Mouse (Mus musculus) liver, embryonic 12.5 days (tissue): ENCODE measurements around the gene Elac2. TPM values are rescaled to one million over a fixed set of nuclear protein-coding genes. Genes with fewer than 3 reads are reported as not detected.

Experiments used
- ATAC-seq: fragments of 200-750 bp; cut with Nextera tagmentation; 2 replicates; pipeline ENCODE4 v1.8.0; 2017; ENCODE audit warnings: moderate number of reproducible peaks, mild to moderate bottlenecking, moderate library complexity
- H3K27ac ChIP-seq: fragments of 300-500 bp; sonication (generic); 2 replicates; pipeline ENCODE4 v1.5.1; 2016; ENCODE audit warnings: mild to moderate bottlenecking
- H3K27me3 ChIP-seq: fragments of 300-500 bp; sonication (generic); replicated peaks from 2 replicates; pipeline ENCODE4 v1.6.1; 2016; ENCODE audit warnings: mild to moderate bottlenecking, moderate library complexity
- H3K36me3 ChIP-seq: fragments of 300-500 bp; sonication (generic); 2 replicates; pipeline ENCODE4 v1.6.1; 2016; ENCODE audit warnings: mild to moderate bottlenecking, moderate library complexity
- H3K4me1 ChIP-seq: fragments of 300-500 bp; sonication (generic); 2 replicates; pipeline ENCODE4 v1.6.1; 2016
- H3K4me2 ChIP-seq: fragments of 300-500 bp; sonication (generic); 2 replicates; pipeline ENCODE4 v1.6.1; 2016; ENCODE audit warnings: mild to moderate bottlenecking, moderate library complexity
- H3K4me3 ChIP-seq: fragments of 300-500 bp; sonication (generic); 2 replicates; pipeline ENCODE4 v1.5.1; 2016; ENCODE audit warnings: mild to moderate bottlenecking, moderate library complexity
- H3K9ac ChIP-seq: fragments of 300-500 bp; sonication (generic); 2 replicates; pipeline ENCODE4 v1.6.1; 2016; ENCODE audit warnings: mild to moderate bottlenecking, moderate library complexity
- H3K9me3 ChIP-seq: fragments of 300-500 bp; sonication (generic); replicated peaks from 2 replicates; pipeline ENCODE4 v1.6.1; 2016; ENCODE audit warnings: mild to moderate bottlenecking, moderate library complexity
- WGBS: fragments of 180-500 bp; shearing (Covaris S2); methylation state at CpG from one replicate; pipeline ENCODE4 v1.1.7; 2016; ENCODE audit not compliant: insufficient replicate concordance; 5-methylcytosine and 5-hydroxymethylcytosine counted together
- polyA plus RNA-seq: library from polyadenylated mRNA; unstranded; fragments of >200 nt; fragmentation: Nextera tagmentation; extraction: Ambion mirVana; gene quantifications from 2 replicates; pipeline ENCODE4 v1.2.1, GENCODE M21; 2016

The Elac2 gene
- 34.9 and 37.9 TPM in 2 replicates for polyA plus RNA-seq

GRCm38 (mm10) chr11:64978720-64979488 lies at the start of gene Elac2:
Gene Elac2, plus strand, starts transcription at chr11:64979038.
- H3K9me3 ChIP-seq = no peaks in the 10 kb centered on the region
- H3K4me1 ChIP-seq = peaks cover 25% of the 10 kb centered on the region
- H3K27me3 ChIP-seq = peaks cover 19% of the 10 kb centered on the region
- peak within 1 kb of the TSS; percentile 98 for H3K4me3 ChIP-seq
- WGBS = 1% methylated on average over 65 of the region's 65 CpGs
- peak within 1 kb of the TSS; percentile 88 for H3K9ac ChIP-seq
- ATAC-seq = peak; percentile 99
- peak within 1 kb of the TSS; percentile 92 for H3K4me2 ChIP-seq
- H3K36me3 ChIP-seq = peaks cover 30% of the 10 kb centered on the region
- peak within 1 kb of the TSS; percentile 70 for H3K27ac ChIP-seq

- peak; percentile 65 for ATAC-seq
- Histone ChIP-seq H3K4me2 (0 out of 2 replicates have a peak overlapping the region, but pooled peaks have one; percentile 2), H3K27me3 (no peaks in the 10 kb centered on the region), H3K27ac (no peak overlapping the region; the same call in 1 of the 2 replicates), H3K9ac (no peak overlapping the region), H3K9me3 (no peaks in the 10 kb centered on the region), H3K36me3 (no peaks in the 10 kb centered on the region), H3K4me3 (no peak overlapping the region), H3K4me1 (peaks cover 59% of the 10 kb centered on the region)
- 71% methylated on average over 2 of the region's 2 CpGs for WGBS
Measured at GRCm38 (mm10) chr11:64929130-64929529, 49.7 kb upstream of the Elac2 start.

GRCm38 (mm10) chr11:64931060-64931770 lies 47.6 kb upstream of the Elac2 start:
- H3K27me3 ChIP-seq = no peaks in the 10 kb centered on the region
- 25% methylated on average over 11 of the region's 11 CpGs for WGBS
- H3K9me3 ChIP-seq = no peaks in the 10 kb centered on the region
- H3K4me2 ChIP-seq = peak overlapping the region; percentile 54
- ATAC-seq = peak; percentile 95
- H3K36me3 ChIP-seq = no peaks in the 10 kb centered on the region
- peak overlapping the region; percentile 60 for H3K9ac ChIP-seq
- peak overlapping the region; percentile 38 for H3K4me3 ChIP-seq
- peak overlapping the region; percentile 88 for H3K27ac ChIP-seq
- H3K4me1 ChIP-seq = peaks cover 43% of the 10 kb centered on the region

- H3K4me1 ChIP-seq = peaks cover 3% of the 10 kb centered on the region; the same call in 1 of the 2 replicates
- H3K27ac ChIP-seq = no peak overlapping the region
- no peaks in the 10 kb centered on the region for H3K9me3 ChIP-seq
- H3K4me3 ChIP-seq = no peak overlapping the region
- 66% methylated on average over 2 of the region's 2 CpGs for WGBS
- 0 out of 2 replicates have a peak, but pooled peaks cover 2% of the 10 kb centered on the region for H3K27me3 ChIP-seq
- ATAC-seq = no peak
- no peak overlapping the region for H3K9ac ChIP-seq
- no peak overlapping the region for H3K4me2 ChIP-seq
- H3K36me3 ChIP-seq = no peaks in the 10 kb centered on the region
Measured at GRCm38 (mm10) chr11:64937226-64937625, 41.6 kb upstream of the Elac2 start.

GRCm38 (mm10) chr11:64941193-64941592 lies 37.6 kb upstream of the Elac2 start:
- H3K9me3 ChIP-seq = no peaks in the 10 kb centered on the region
- H3K27ac ChIP-seq = no peak overlapping the region
- no peak overlapping the region for H3K4me2 ChIP-seq
- ATAC-seq = no peak
- no peaks in the 10 kb centered on the region for H3K4me1 ChIP-seq
- 81% methylated on average over 2 of the region's 2 CpGs for WGBS
- no peaks in the 10 kb centered on the region for H3K36me3 ChIP-seq
- no peak overlapping the region for H3K9ac ChIP-seq
- H3K4me3 ChIP-seq = no peak overlapping the region
- H3K27me3 ChIP-seq = 0 out of 2 replicates have a peak, but pooled peaks cover 3% of the 10 kb centered on the region

- Histone ChIP-seq H3K4me1 (peaks cover 12% of the 10 kb centered on the region), H3K36me3 (no peaks in the 10 kb centered on the region), H3K9ac (no peak overlapping the region), H3K27ac (no peak overlapping the region), H3K4me3 (no peak overlapping the region), H3K9me3 (no peaks in the 10 kb centered on the region), H3K27me3 (0 out of 2 replicates have a peak, but pooled peaks cover 4% of the 10 kb centered on the region), H3K4me2 (no peak overlapping the region)
- no peak for ATAC-seq
- WGBS = 70% methylated on average over 3 of the region's 3 CpGs
Measured at GRCm38 (mm10) chr11:64949782-64950181, 29.1 kb upstream of the Elac2 start.

GRCm38 (mm10) chr11:64956962-64957729 lies 21.7 kb upstream of the Elac2 start:
- Histone ChIP-seq H3K27me3 (peaks cover 52% of the 10 kb centered on the region), H3K36me3 (no peaks in the 10 kb centered on the region), H3K9me3 (no peaks in the 10 kb centered on the region), H3K27ac (no peak overlapping the region), H3K4me1 (peaks cover 24% of the 10 kb centered on the region), H3K4me2 (peak overlapping the region; percentile 19), H3K4me3 (no peak overlapping the region), H3K9ac (no peak overlapping the region)
- ATAC-seq = no peak
- WGBS = 38% methylated on average over 16 of the region's 16 CpGs

GRCm38 (mm10) chr11:64962629-64963028 lies 16.2 kb upstream of the Elac2 start:
- no peak overlapping the region for H3K4me3 ChIP-seq
- H3K27ac ChIP-seq = peak overlapping the region; percentile 46; the same call in 1 of the 2 replicates

GRCm38 (mm10) chr11:64968507-64968906 lies 10.3 kb upstream of the Elac2 start:
- Histone ChIP-seq H3K4me3 (no peak overlapping the region), H3K36me3 (no peaks in the 10 kb centered on the region), H3K9ac (no peak overlapping the region), H3K27ac (no peak overlapping the region), H3K4me2 (no peak overlapping the region), H3K27me3 (peaks cover 37% of the 10 kb centered on the region), H3K9me3 (no peaks in the 10 kb centered on the region), H3K4me1 (peaks cover 29% of the 10 kb centered on the region)
- ATAC-seq = peak; percentile 63
- 8% methylated on average over 3 of the region's 3 CpGs for WGBS

More at GRCm38 (mm10) chr11:64962629-64963028, 16.2 kb upstream of the Elac2 start:
- no peak overlapping the region for H3K9ac ChIP-seq
- no peaks in the 10 kb centered on the region for H3K36me3 ChIP-seq
- peaks cover 47% of the 10 kb centered on the region for H3K27me3 ChIP-seq
- peaks cover 33% of the 10 kb centered on the region for H3K4me1 ChIP-seq
- 0 out of 2 replicates have a peak overlapping the region, but pooled peaks have one; percentile 17 for H3K4me2 ChIP-seq
- peak; percentile 95 for ATAC-seq
- WGBS = 27% methylated on average over 2 of the region's 2 CpGs
- H3K9me3 ChIP-seq = no peaks in the 10 kb centered on the region

- no peaks in the 10 kb centered on the region for H3K36me3 ChIP-seq
- no peak overlapping the region for H3K9ac ChIP-seq
- no peak overlapping the region for H3K4me3 ChIP-seq
- H3K9me3 ChIP-seq = no peaks in the 10 kb centered on the region
- ATAC-seq = no peak
- H3K4me2 ChIP-seq = no peak overlapping the region
- peaks cover 25% of the 10 kb centered on the region for H3K4me1 ChIP-seq
- H3K27ac ChIP-seq = no peak overlapping the region
- peaks cover 38% of the 10 kb centered on the region for H3K27me3 ChIP-seq
- 58% methylated on average over 4 of the region's 4 CpGs for WGBS
Measured at GRCm38 (mm10) chr11:64968939-64969342, 9.9 kb upstream of the Elac2 start.

- H3K4me1 ChIP-seq = peaks cover 16% of the 10 kb centered on the region
- no peaks in the 10 kb centered on the region for H3K36me3 ChIP-seq
- no peak overlapping the region for H3K27ac ChIP-seq
- no peak for ATAC-seq
- H3K9ac ChIP-seq = no peak overlapping the region
- H3K9me3 ChIP-seq = no peaks in the 10 kb centered on the region
- whole genome bisulfite sequencing = 42% methylated on average over 3 of the region's 3 CpGs
- H3K4me2 ChIP-seq = no peak overlapping the region
- H3K4me3 ChIP-seq = no peak overlapping the region
- H3K27me3 ChIP-seq = peaks cover 56% of the 10 kb centered on the region
Measured at GRCm38 (mm10) chr11:64971471-64971988, 7.3 kb upstream of the Elac2 start.
